ENCODE assay signal across 9 mouse cellular contexts in the genomic region with DNA sequence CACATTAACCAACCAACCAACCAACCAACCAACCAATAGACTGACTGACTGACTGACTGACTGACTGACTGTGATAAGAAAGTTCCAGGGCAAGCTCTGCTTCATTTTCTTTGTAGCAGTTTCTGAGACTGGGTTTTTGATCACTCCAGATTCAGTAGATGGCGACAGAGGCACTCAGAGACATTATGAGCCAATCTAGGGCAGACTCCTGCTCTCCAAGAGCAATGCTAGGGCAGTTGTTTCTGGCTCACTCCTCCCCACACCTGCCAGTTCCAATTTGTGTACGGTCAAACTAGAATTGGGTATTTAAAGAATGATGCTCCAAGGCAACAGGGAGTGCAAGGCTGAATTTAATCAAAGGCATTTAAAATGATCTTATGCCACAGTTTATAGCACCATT. TPM values are rescaled to one million over a fixed set of nuclear protein-coding genes. Genes with fewer than 3 reads are reported as not detected.
A peak's percentile ranks its signal among the peaks of the same experiment; 100 is the strongest.
DNase-seq lines count a peak whose midpoint lies in the region; ATAC-seq and TF ChIP-seq lines count a peak whose summit lies in the region.
"Had no signal": no experiment of that assay in that cellular context is flagged by ENCODE, and none has a peak within 500 bp of the region (broad histone marks: within the 10 kb centered on the region; RNA-seq: fewer than 3 reads in every experiment).

No protein-coding gene starts in this region.

- TF ChIP-seq EP300 in CH12.LX (IDR thresholded peaks at IDR 0.05; ENCODE audit: low read length) = no peak

- TF ChIP-seq CTCF in kidney, adult 2 months (conservative IDR thresholded peaks at IDR 0.05; ENCODE audit: insufficient read depth, insufficient read length, low read depth, low read length) = peak; percentile 67
- peak in 1 of 2 experiments; percentile 87; a peak in 2 of 4 replicates for TF ChIP-seq CTCF in CH12.LX (conservative IDR thresholded peaks at IDR 0.05 in 1 of 2, IDR thresholded peaks at IDR 0.05 in 1 of 2; ENCODE audit: low read depth in 2 of 2, low read length in 2 of 2)

- H3K4me3 ChIP-seq in kidney, adult 2 months (ENCODE audit: insufficient read depth, low read depth, low read length) = no peak overlapping the region
- no peak overlapping the region for H3K4me3 ChIP-seq in kidney, embryonic 14.5 days (ENCODE audit: low read length)
- H3K4me3 ChIP-seq in CH12.LX (replicated peaks in 1 of 3; ENCODE audit: low read depth in 2 of 3, low read length in 2 of 3, poor library complexity in 1 of 3) = no peak overlapping the region
- H3K4me3 ChIP-seq: embryonic facial prominence, embryonic 13.5 days; limb, embryonic 12.5 days had no signal

- no peaks in the 10 kb centered on the region for H3K79me2 ChIP-seq in CH12.LX (replicated peaks; ENCODE audit: control insufficient read depth, extremely low read depth, insufficient read depth, poor library complexity, severe bottlenecking)

- H3K4me2 ChIP-seq in kidney, embryonic 14.5 days (replicated peaks; ENCODE audit: low read depth, low read length) = no peak overlapping the region
- no peak overlapping the region for H3K4me2 ChIP-seq in CH12.LX (ENCODE audit: insufficient read depth, low read depth, poor library complexity, severe bottlenecking)
- H3K4me2 ChIP-seq: embryonic facial prominence, embryonic 13.5 days; limb, embryonic 12.5 days had no signal

- H3K9ac ChIP-seq in kidney, embryonic 14.5 days (ENCODE audit: low read depth, low read length) = no peak overlapping the region
- H3K9ac ChIP-seq in CH12.LX (ENCODE audit: insufficient read depth, low read depth) = no peak overlapping the region
- H3K9ac ChIP-seq: embryonic facial prominence, embryonic 13.5 days; limb, embryonic 12.5 days had no signal

- H3K36me3 ChIP-seq in kidney, adult 2 months (ENCODE audit: control insufficient read depth, insufficient read depth, low read length) = no peaks in the 10 kb centered on the region
- no peaks in the 10 kb centered on the region for H3K36me3 ChIP-seq in kidney, embryonic 14.5 days (ENCODE audit: control insufficient read depth, insufficient read depth, low read length)
- H3K36me3 ChIP-seq in CH12.LX (replicated peaks in 1 of 2; ENCODE audit: control insufficient read depth in 1 of 2, insufficient read depth in 1 of 2, low read length in 1 of 2) = no peaks in the 10 kb centered on the region
- H3K36me3 ChIP-seq: embryonic facial prominence, embryonic 13.5 days; limb, embryonic 12.5 days had no signal

- no peaks in the 10 kb centered on the region for H3K9me3 ChIP-seq in kidney, embryonic 14.5 days (ENCODE audit: control insufficient read depth, low read length)
- no peaks in the 10 kb centered on the region for H3K9me3 ChIP-seq in CH12.LX (replicated peaks; ENCODE audit: low read length)
- H3K9me3 ChIP-seq: embryonic facial prominence, embryonic 13.5 days; limb, embryonic 12.5 days had no signal

- DNase-seq in kidney, adult 2 months = peak; percentile 74
- peak; percentile 64 for DNase-seq in CH12.LX (ENCODE audit: extremely low read depth)
- peak; percentile 74 for DNase-seq in induced T-regulatory cell, adult 2 months (ENCODE audit: low read depth)
- peak; percentile 76 for DNase-seq in lung, postnatal 36 days
- no peak for DNase-seq in urinary bladder, postnatal 25 days (ENCODE audit: low spot score)

- H3K27me3 ChIP-seq in kidney, adult 2 months (replicated peaks; ENCODE audit: control insufficient read depth, insufficient read depth, low read length) = no peaks in the 10 kb centered on the region
- no peaks in the 10 kb centered on the region for H3K27me3 ChIP-seq in kidney, embryonic 14.5 days (ENCODE audit: control insufficient read depth, insufficient read depth, low read length)
- H3K27me3 ChIP-seq in CH12.LX (replicated peaks) = peaks cover 3% of the 10 kb centered on the region
- H3K27me3 ChIP-seq: embryonic facial prominence, embryonic 13.5 days; limb, embryonic 12.5 days had no signal

- no peak for TF ChIP-seq POLR2A in kidney, adult 2 months (IDR thresholded peaks at IDR 0.05; ENCODE audit: low read depth, low read length)
- TF ChIP-seq POLR2A in CH12.LX (IDR thresholded peaks at IDR 0.05; ENCODE audit: low read depth, low read length) = no peak

- in situ Hi-C loops in CH12.LX (cut with MboI; ENCODE audit: low pct_ligation_motif_present, low pct_unique_long_range_greater_than_20kb, low sequenced_read_pairs) = loop anchor here (5.0 kb wide), 1 partner anchor 76 kb away; no protein-coding TSS in a partner anchor

- dilution Hi-C loops in CH12.LX (cut with MboI; ENCODE audit: extremely low pct_ligation_motif_present, extremely low pct_unique_long_range_greater_than_20kb, low sequenced_read_pairs) = no loop called here

- ATAC-seq in kidney, embryonic 14.5 days (ENCODE audit: low FRiP score, low TSS enrichment) = no peak
- peak; percentile 88 for ATAC-seq in activated CD4-positive, CD25-positive, alpha-beta regulatory T cell, adult 4 months

- WGBS in kidney, adult 2 months = 10% methylated on average over 2 of the region's 2 CpGs
- WGBS in kidney, embryonic 14.5 days = 17% methylated on average over 2 of the region's 2 CpGs

- TF ChIP-seq RAD21 in CH12.LX (IDR thresholded peaks at IDR 0.05; ENCODE audit: low read depth, low read length) = peak; percentile 91

- no peak overlapping the region for H3K27ac ChIP-seq in kidney, adult 2 months (ENCODE audit: insufficient read depth, low read depth, low read length)
- H3K27ac ChIP-seq in kidney, embryonic 14.5 days (ENCODE audit: low read depth, low read length) = no peak overlapping the region
- no peak overlapping the region for H3K27ac ChIP-seq in CH12.LX (ENCODE audit: insufficient read depth, low read depth)
- H3K27ac ChIP-seq: embryonic facial prominence, embryonic 13.5 days; limb, embryonic 12.5 days had no signal

- no peaks in the 10 kb centered on the region for H3K4me1 ChIP-seq in kidney, adult 2 months (ENCODE audit: control insufficient read depth, insufficient read depth, low read length)
- no peaks in the 10 kb centered on the region for H3K4me1 ChIP-seq in kidney, embryonic 14.5 days (ENCODE audit: control insufficient read depth, insufficient read depth, low read length)
- peaks cover 2 to 36% of the 10 kb centered on the region in 2 experiments; a peak in 3 of 4 replicates for H3K4me1 ChIP-seq in CH12.LX (ENCODE audit: control insufficient read depth in 1 of 2, insufficient read depth in 2 of 2)
- H3K4me1 ChIP-seq: embryonic facial prominence, embryonic 13.5 days; limb, embryonic 12.5 days had no signal

TF ChIP-seq in CH12.LX, 34 proteins besides CTCF, POLR2A, EP300 and RAD21:
- no peak for TF ChIP-seq E2F4 (IDR thresholded peaks at IDR 0.05; ENCODE audit: insufficient replicate concordance, low read depth, low read length)
- TF ChIP-seq IRF4 (IDR thresholded peaks at IDR 0.05; ENCODE audit: low read depth, low read length) = no peak
- TF ChIP-seq CHD1 (IDR thresholded peaks at IDR 0.05; ENCODE audit: low read depth, low read length) = no peak
- no peak for TF ChIP-seq ETS1 (conservative IDR thresholded peaks at IDR 0.05; ENCODE audit: low read depth, low read length)
- peak; percentile 94 for TF ChIP-seq SMC3 (IDR thresholded peaks at IDR 0.05; ENCODE audit: low read depth, low read length)
- TF ChIP-seq ZC3H11A (IDR thresholded peaks at IDR 0.05; ENCODE audit: low read depth, low read length) = peak; percentile 79
- peak; percentile 37; the same call in 1 of the 2 replicates for TF ChIP-seq NELFE (IDR thresholded peaks at IDR 0.05; ENCODE audit: low read depth, low read length)
- TF ChIP-seq MAZ (IDR thresholded peaks at IDR 0.05; ENCODE audit: low read depth, low read length) = no peak
- no peak for TF ChIP-seq BHLHE40 (IDR thresholded peaks at IDR 0.05; ENCODE audit: low read depth, low read length)
- no peak for TF ChIP-seq USF2 (conservative IDR thresholded peaks at IDR 0.05; ENCODE audit: low read depth, low read length)
- 0 out of 2 replicates have a peak, but pooled peaks have one; percentile 9 for TF ChIP-seq ELF1 (IDR thresholded peaks at IDR 0.05; ENCODE audit: low read depth, low read length)
- no peak for TF ChIP-seq POLR2AphosphoS2 (IDR thresholded peaks at IDR 0.05; ENCODE audit: low read depth, low read length)
- no peak for TF ChIP-seq ZNF384 (IDR thresholded peaks at IDR 0.05; ENCODE audit: low read depth, low read length)
- peak; percentile 33; the same call in 1 of the 2 replicates for TF ChIP-seq MEF2A (IDR thresholded peaks at IDR 0.05; ENCODE audit: borderline replicate concordance, low read depth, low read length)
- TF ChIP-seq PAX5 (IDR thresholded peaks at IDR 0.05; ENCODE audit: low read length) = no peak
- 0 out of 2 replicates have a peak, but pooled peaks have one; percentile 33 for TF ChIP-seq SIN3A (IDR thresholded peaks at IDR 0.05; ENCODE audit: low read length)
- TF ChIP-seq MAX (IDR thresholded peaks at IDR 0.05; ENCODE audit: low read length) = no peak
- TF ChIP-seq ZKSCAN1 (IDR thresholded peaks at IDR 0.05; ENCODE audit: borderline replicate concordance, low read depth, low read length) = no peak

RNA-seq across cellular contexts. Expression of gene Adipoq, which starts 5.1 kb away (rescaled TPM):
- 68.9 and 86.8 TPM in 2 replicates for polyA plus RNA-seq in kidney, adult 2 months (2012; rRNA removed)
- not detected in 2 replicates for polyA plus RNA-seq in kidney, embryonic 14.5 days (2014; fragmentation: Nextera tagmentation; extraction: Ambion mirVana)
- total RNA-seq in CH12.LX (2012; rRNA removed) (0.13 TPM in 1 of 2 replicates, not detected in the other), CH12.LX (2014; rRNA removed) (0.68 and 0.99 TPM in 2 replicates)
- 0.55 and 1.1 TPM in 2 replicates for polyA plus RNA-seq in CH12.LX (2012; ENCODE audit: insufficient read length, low read depth)
- not detected for polyA plus RNA-seq in activated CD4-positive, CD25-positive, alpha-beta regulatory T cell, adult 4 months (2017; shearing (Covaris generic))
- polyA plus RNA-seq: embryonic facial prominence, embryonic 13.5 days; limb, embryonic 12.5 days had no signal

RNA-seq across cellular contexts. Expression of gene Rfc4, which starts 23.9 kb away (rescaled TPM):
- 0.38 and 0.48 TPM in 2 replicates for polyA plus RNA-seq in kidney, adult 2 months (2012; rRNA removed)
- 146 and 188 TPM in 2 replicates for polyA plus RNA-seq in kidney, embryonic 14.5 days (2014; fragmentation: Nextera tagmentation; extraction: Ambion mirVana)
- 121 and 125 TPM in 2 replicates for total RNA-seq in CH12.LX (2012; rRNA removed)
- total RNA-seq in CH12.LX (2014; rRNA removed) = 191 and 204 TPM in 2 replicates
- 74.6 and 91.5 TPM in 2 replicates for polyA plus RNA-seq in CH12.LX (2012; ENCODE audit: insufficient read length, low read depth)
- 10 to 100 TPM; 51.8 to 68.2 TPM for polyA plus RNA-seq in activated CD4-positive, CD25-positive, alpha-beta regulatory T cell, adult 4 months (2017; shearing (Covaris generic))

RNA-seq across cellular contexts. Expression of gene Eif4a2, which starts 44.2 kb away (rescaled TPM):
- 111 and 143 TPM in 2 replicates for polyA plus RNA-seq in kidney, adult 2 months (2012; rRNA removed)
- polyA plus RNA-seq in kidney, embryonic 14.5 days (2014; fragmentation: Nextera tagmentation; extraction: Ambion mirVana) = 215 and 226 TPM in 2 replicates
- total RNA-seq in CH12.LX (2012; rRNA removed) = 358 and 457 TPM in 2 replicates
- total RNA-seq in CH12.LX (2014; rRNA removed) = 660 and 860 TPM in 2 replicates
- 475 TPM in 2 replicates for polyA plus RNA-seq in CH12.LX (2012; ENCODE audit: insufficient read length, low read depth)
- polyA plus RNA-seq in activated CD4-positive, CD25-positive, alpha-beta regulatory T cell, adult 4 months (2017; shearing (Covaris generic)) = 100 to 1,000 TPM; 399 to 481 TPM

Comparison
In these comparisons a context has a peak if more than half of its experiments do, and no peak if none do; other contexts are left out.
1. RNA of gene Adipoq, which starts 5.1 kb away (polyA plus RNA-seq): 68.9 to 86.8 TPM in kidney, adult 2 months; 0.55 to 1.1 TPM in CH12.LX, not detected in activated CD4-positive, CD25-positive, alpha-beta regulatory T cell, adult 4 months and not detected in kidney, embryonic 14.5 days; every median in the first group is over 10 times any median in the second.
2. RNA of gene Rfc4, which starts 23.9 kb away (polyA plus RNA-seq): 146 to 188 TPM in kidney, embryonic 14.5 days, 74.6 to 91.5 TPM in CH12.LX and 51.8 to 68.2 TPM in activated CD4-positive, CD25-positive, alpha-beta regulatory T cell, adult 4 months; 0.38 to 0.48 TPM in kidney, adult 2 months; every median in the first group is over 10 times any median in the second.